Mouse (Mus musculus): ENCODE results near the gene Grik1. TPM values are rescaled to one million over a fixed set of nuclear protein-coding genes. Genes with fewer than 3 reads are reported as not detected.

Grik1 gene
- 0.39 and 0.51 TPM in 2 replicates for polyA plus RNA-seq (2014; fragmentation: Nextera tagmentation; extraction: Ambion mirVana)

DNA sequence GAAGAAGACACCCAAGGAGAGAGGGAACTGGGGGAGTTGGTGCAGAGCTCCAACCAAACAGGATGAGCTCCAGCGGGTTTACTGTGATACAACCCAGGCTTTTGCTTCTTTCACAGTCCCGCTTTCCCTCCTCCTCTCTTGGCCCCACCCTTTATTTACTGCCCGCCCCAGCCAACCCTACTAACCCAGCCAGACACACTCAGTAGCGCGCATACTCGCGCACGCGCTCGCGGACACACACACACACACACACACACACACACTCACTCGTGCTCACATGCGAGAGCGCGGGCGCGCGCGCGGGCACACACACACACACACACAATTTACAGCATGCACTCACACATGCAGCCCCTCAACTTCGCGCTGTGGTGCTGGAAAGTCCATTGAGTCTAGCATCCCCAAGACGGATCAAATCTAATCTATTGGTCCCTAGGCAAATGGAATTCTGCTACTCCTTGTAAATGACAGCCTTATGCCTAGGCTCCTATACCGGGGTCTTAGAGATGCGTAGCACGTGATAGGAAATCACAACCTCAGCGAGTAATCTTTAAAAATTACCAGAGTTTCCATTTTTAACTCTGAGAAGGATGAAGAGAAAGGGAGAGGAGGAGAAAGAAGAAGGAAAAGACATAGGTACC lies at the start of gene Grik1:
Gene Grik1 (minus strand): TSS at position 134 of the 641 bp plus-strand sequence.
- Histone ChIP-seq H3K4me3 (ENCODE audit: low read depth, low read length) (peak within 1 kb of the TSS; percentile 41), H3K4me2 (peak within 1 kb of the TSS; percentile 83), H3K4me1 (ENCODE audit: insufficient read depth) (no peaks in the 10 kb centered on the region), H3K9me3 (ENCODE audit: low read depth, low read length) (no peaks in the 10 kb centered on the region), H3K36me3 (ENCODE audit: insufficient read depth) (no peaks in the 10 kb centered on the region), H3K27me3 (ENCODE audit: insufficient read depth, low read length) (peaks cover 34% of the 10 kb centered on the region), H3K27ac (ENCODE audit: low read depth) (no peak within 1 kb of the TSS), H3K9ac (0 out of 2 replicates have a peak within 1 kb of the TSS, but pooled peaks have one; percentile 13)
- no peak for TF ChIP-seq CTCF (IDR thresholded peaks at IDR 0.05; ENCODE audit: low read depth)
- DNase-seq (peak; percentile 50), ATAC-seq (ENCODE audit: insufficient read depth) (peak; percentile 89)
- WGBS: 2% methylated on average over 27 of the region's 27 CpGs

DNA sequence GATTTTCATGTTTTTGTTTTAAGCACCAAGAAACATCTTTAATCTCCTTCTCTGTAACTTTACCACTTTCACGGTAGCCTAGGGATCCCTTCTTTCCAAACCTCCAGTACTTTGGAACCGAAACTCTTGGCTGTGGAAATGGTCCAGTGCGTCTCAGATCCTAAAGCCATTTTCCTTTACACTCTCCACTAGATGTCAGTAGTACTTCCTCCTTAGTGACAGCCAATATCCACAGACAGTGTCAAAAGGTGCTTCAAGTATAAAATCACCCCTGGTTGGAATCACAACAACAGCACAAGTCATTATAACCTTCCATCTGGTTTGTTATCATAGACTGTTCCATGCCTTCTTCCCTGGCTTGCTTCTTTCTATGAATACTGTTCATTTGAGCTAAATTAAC lies 4.1 kb upstream of the Grik1 start:
- Histone ChIP-seq H3K4me1 (ENCODE audit: insufficient read depth) (no peaks in the 10 kb centered on the region), H3K4me2 (no peak overlapping the region), H3K27me3 (ENCODE audit: insufficient read depth, low read length) (peaks cover 21% of the 10 kb centered on the region), H3K36me3 (ENCODE audit: insufficient read depth) (no peaks in the 10 kb centered on the region), H3K9ac (no peak overlapping the region), H3K9me3 (ENCODE audit: low read depth, low read length) (no peaks in the 10 kb centered on the region), H3K4me3 (ENCODE audit: low read depth, low read length) (no peak overlapping the region), H3K27ac (ENCODE audit: low read depth) (no peak overlapping the region)
- 41% methylated on average over 3 of the region's 3 CpGs for WGBS
- ATAC-seq (ENCODE audit: insufficient read depth) (no peak), DNase-seq (peak; percentile 17)
- peak; percentile 44 for TF ChIP-seq CTCF (IDR thresholded peaks at IDR 0.05; ENCODE audit: low read depth)

DNA sequence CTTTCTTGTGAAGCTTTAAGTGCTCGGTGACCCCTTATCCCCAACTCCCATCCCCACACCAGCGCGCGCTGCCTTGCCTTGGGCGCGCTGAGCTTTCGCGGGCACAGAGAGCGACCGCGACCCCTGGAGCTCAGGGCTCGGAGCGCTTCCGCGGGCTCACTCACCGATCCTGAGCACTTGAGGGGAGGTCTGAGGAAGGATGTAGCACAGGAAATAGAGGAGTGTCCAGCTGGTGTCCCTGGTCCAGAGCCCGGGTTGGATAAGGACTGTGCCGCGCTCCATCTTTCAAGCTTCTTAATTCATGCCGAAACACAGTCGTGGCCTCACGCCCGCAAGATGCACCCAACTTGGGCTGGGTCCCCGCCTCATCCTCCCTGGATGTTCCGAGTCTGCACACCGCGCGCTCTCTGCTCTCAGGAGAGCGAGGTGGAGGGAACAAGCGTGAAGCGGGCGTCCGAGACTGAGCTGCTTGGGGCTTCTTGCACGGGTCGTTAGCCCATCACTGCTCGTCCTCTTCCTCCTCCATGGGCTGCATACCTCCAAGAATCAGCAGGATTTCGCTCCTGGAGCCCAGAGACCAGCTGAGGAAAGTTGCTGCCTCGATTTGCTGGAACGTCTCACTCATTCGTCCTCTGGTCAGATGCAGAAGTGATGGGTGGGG lies 514 bp downstream of the Grik1 start:
- no peaks in the 10 kb centered on the region for H3K4me1 ChIP-seq (ENCODE audit: insufficient read depth)
- peak; percentile 38 for DNase-seq
- H3K36me3 ChIP-seq (ENCODE audit: insufficient read depth): no peaks in the 10 kb centered on the region
- H3K4me3 ChIP-seq (ENCODE audit: low read depth, low read length): peak overlapping the region; percentile 41
- H3K27ac ChIP-seq (ENCODE audit: low read depth): no peak overlapping the region
- H3K4me2 ChIP-seq: peak overlapping the region; percentile 83
- no peaks in the 10 kb centered on the region for H3K9me3 ChIP-seq (ENCODE audit: low read depth, low read length)
- peaks cover 34% of the 10 kb centered on the region for H3K27me3 ChIP-seq (ENCODE audit: insufficient read depth, low read length)
- TF ChIP-seq CTCF (IDR thresholded peaks at IDR 0.05; ENCODE audit: low read depth): no peak
- 0 out of 2 replicates have a peak overlapping the region, but pooled peaks have one; percentile 13 for H3K9ac ChIP-seq
- peak; percentile 72 for ATAC-seq (ENCODE audit: insufficient read depth)
- under 1% methylated on average over 40 of the region's 40 CpGs for WGBS

DNA sequence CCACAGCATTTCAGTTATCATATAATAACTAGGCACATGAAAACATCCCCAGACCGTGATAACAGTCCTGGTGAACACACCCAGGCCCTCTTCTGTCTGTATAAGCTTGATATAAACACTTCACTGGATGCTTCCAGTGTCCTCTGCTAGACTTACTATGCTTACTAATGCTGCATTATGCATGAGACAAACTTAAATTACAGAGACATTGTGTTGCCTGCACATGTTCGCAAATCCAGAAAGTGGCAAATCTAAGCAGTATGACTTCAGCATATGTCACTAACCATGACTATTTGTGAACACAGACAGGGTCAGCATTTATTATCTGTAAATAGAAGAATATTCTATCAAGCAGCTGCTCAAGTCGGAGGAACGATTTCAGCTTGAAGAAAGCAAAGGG lies 31.7 kb downstream of the Grik1 start:
- Histone ChIP-seq H3K27ac (ENCODE audit: low read depth) (no peak overlapping the region), H3K4me2 (no peak overlapping the region), H3K4me3 (ENCODE audit: low read depth, low read length) (no peak overlapping the region), H3K9me3 (ENCODE audit: low read depth, low read length) (no peaks in the 10 kb centered on the region), H3K4me1 (ENCODE audit: insufficient read depth) (no peaks in the 10 kb centered on the region), H3K36me3 (ENCODE audit: insufficient read depth) (no peaks in the 10 kb centered on the region), H3K27me3 (ENCODE audit: insufficient read depth, low read length) (no peaks in the 10 kb centered on the region), H3K9ac (no peak overlapping the region)
- TF ChIP-seq CTCF (IDR thresholded peaks at IDR 0.05; ENCODE audit: low read depth): no peak
- DNase-seq: no peak
- 78% methylated on average over 4 of the region's 4 CpGs for WGBS
- no peak for ATAC-seq (ENCODE audit: insufficient read depth)

DNA sequence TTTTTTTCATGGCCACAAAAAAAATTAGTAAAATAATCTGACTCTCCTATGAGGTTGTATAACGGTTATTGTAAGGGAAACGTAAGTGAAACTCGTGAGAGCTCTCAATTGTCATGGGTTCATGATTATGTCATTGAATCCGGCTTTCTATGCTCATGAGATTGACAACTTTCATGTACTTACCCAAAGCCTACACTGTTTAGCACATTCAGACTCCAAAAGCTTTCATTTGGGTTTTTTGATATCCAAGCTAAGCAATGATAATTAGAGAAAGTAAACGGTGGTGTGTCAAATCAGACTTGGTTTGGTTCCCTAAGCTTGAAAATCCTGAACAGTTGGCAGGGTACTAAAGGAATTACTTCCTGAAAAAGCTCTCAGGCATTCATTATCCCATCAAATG lies 33.0 kb downstream of the Grik1 start:
- TF ChIP-seq CTCF (IDR thresholded peaks at IDR 0.05; ENCODE audit: low read depth): no peak
- DNase-seq: no peak
- H3K4me3 ChIP-seq (ENCODE audit: low read depth, low read length): no peak overlapping the region

DNA sequence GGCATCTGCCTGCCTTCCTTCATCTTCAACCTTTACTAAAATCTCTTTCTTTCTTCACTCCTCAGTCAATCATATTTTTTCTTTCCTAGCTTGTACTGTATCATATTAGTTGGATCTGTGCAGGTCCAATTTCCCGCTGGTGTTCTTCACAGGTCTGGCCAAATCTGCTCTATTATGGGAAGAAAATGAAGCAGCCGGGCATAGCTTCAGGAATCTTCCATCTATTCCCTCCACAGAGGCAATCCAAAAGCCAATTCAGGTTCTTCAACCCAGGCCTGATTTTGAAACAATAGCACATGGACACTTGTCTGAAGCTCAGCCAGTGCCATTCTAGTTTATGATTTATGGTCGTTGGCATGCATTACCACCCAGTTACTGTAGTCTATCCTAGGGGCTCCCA lies 34.0 kb downstream of the Grik1 start:
- no peaks in the 10 kb centered on the region for H3K27me3 ChIP-seq (ENCODE audit: insufficient read depth, low read length)
- H3K4me2 ChIP-seq: no peak overlapping the region
- WGBS: 79% methylated on average over 3 of the region's 3 CpGs
- no peaks in the 10 kb centered on the region for H3K4me1 ChIP-seq (ENCODE audit: insufficient read depth)
- ATAC-seq (ENCODE audit: insufficient read depth): no peak
- H3K4me3 ChIP-seq (ENCODE audit: low read depth, low read length): no peak overlapping the region
- no peaks in the 10 kb centered on the region for H3K9me3 ChIP-seq (ENCODE audit: low read depth, low read length)
- H3K27ac ChIP-seq (ENCODE audit: low read depth): no peak overlapping the region
- no peak overlapping the region for H3K9ac ChIP-seq
- no peaks in the 10 kb centered on the region for H3K36me3 ChIP-seq (ENCODE audit: insufficient read depth)
- no peak for DNase-seq
- TF ChIP-seq CTCF (IDR thresholded peaks at IDR 0.05; ENCODE audit: low read depth): no peak

More for the DNA sequence above, 33.0 kb downstream of the Grik1 start:
- H3K9ac ChIP-seq: no peak overlapping the region
- no peak for ATAC-seq (ENCODE audit: insufficient read depth)
- H3K9me3 ChIP-seq (ENCODE audit: low read depth, low read length): no peaks in the 10 kb centered on the region
- H3K27ac ChIP-seq (ENCODE audit: low read depth): no peak overlapping the region
- no peak overlapping the region for H3K4me2 ChIP-seq
- no peaks in the 10 kb centered on the region for H3K4me1 ChIP-seq (ENCODE audit: insufficient read depth)
- H3K27me3 ChIP-seq (ENCODE audit: insufficient read depth, low read length): no peaks in the 10 kb centered on the region
- WGBS: 81% methylated on average over 5 of the region's 5 CpGs
- H3K36me3 ChIP-seq (ENCODE audit: insufficient read depth): no peaks in the 10 kb centered on the region

DNA sequence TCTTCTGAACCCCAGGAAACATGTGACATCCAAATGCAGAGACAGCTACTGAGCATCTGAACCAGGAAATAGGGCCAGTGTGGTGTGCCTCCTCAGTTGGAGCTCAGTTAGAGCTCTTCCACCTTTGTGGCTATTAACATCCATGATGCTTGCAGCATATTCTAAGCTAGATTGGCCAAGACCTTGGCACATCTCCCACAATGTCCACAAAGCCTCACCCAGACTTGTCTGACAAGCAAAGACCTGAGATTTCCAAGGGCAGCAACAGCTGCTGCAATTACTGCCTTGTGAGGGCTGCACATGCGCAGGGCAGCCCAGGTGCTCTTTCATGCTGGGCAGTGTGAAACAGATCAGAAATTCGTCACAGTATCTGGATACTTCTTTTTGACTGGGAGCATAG lies 37.4 kb downstream of the Grik1 start:
- no peak for DNase-seq
- 68% methylated on average over 2 of the region's 2 CpGs for WGBS
- no peak for ATAC-seq (ENCODE audit: insufficient read depth)

More for the DNA sequence above, 37.4 kb downstream of the Grik1 start:
- Histone ChIP-seq H3K9ac (no peak overlapping the region), H3K4me1 (ENCODE audit: insufficient read depth) (no peaks in the 10 kb centered on the region), H3K4me3 (ENCODE audit: low read depth, low read length) (no peak overlapping the region), H3K27ac (ENCODE audit: low read depth) (no peak overlapping the region), H3K27me3 (ENCODE audit: insufficient read depth, low read length) (no peaks in the 10 kb centered on the region), H3K36me3 (ENCODE audit: insufficient read depth) (no peaks in the 10 kb centered on the region), H3K4me2 (no peak overlapping the region), H3K9me3 (ENCODE audit: low read depth, low read length) (no peaks in the 10 kb centered on the region)
- TF ChIP-seq CTCF (IDR thresholded peaks at IDR 0.05; ENCODE audit: low read depth): no peak

Data from lung, embryonic 14.5 days (tissue).